Mouse (Mus musculus) liver, embryonic 14.5 days (tissue): ENCODE data around the gene Ank2.

ENCODE experiments used
- CTCF ChIP-seq: IDR thresholded peaks from 2 replicates; pipeline ENCODE4 v1.5.1; 2016; ENCODE audit warnings: antibody characterized with exemption, low read depth, control low read depth
- EP300 ChIP-seq: IDR thresholded peaks from 2 replicates; pipeline ENCODE4 v1.6.1; 2016; ENCODE audit warnings: antibody characterized with exemption, low read depth

- TF ChIP-seq CTCF (no peak), EP300 (no peak)
Measured at GRCm38 (mm10) chr3:127303041-127303440, 196.1 kb downstream of the Ank2 start.
